In genomic region chr1:182517677-182518011, GRCm38 (mm10) we compare ENCODE assay signal across 8 mouse cellular contexts. TPM values are rescaled to one million over a fixed set of nuclear protein-coding genes. Genes with fewer than 3 reads are reported as not detected.
DNase-seq lines count a peak whose midpoint lies in the region; ATAC-seq and TF ChIP-seq lines count a peak whose summit lies in the region.

No protein-coding gene starts in this region.

- H3K4me1 ChIP-seq in brown adipose tissue, adult 24 weeks (ENCODE audit: control insufficient read depth, insufficient read depth, insufficient read length, low read length), result peaks cover 43% of the 10 kb centered on the region

- H3K27ac ChIP-seq in layer of hippocampus, adult 2 months, result peak overlapping the region; percentile 92
- peak overlapping the region; percentile 78 for H3K27ac ChIP-seq in brown adipose tissue, adult 24 weeks (replicated peaks; ENCODE audit: low read depth, low read length)

- ATAC-seq in monocyte, adult 5-6 weeks (replicated peaks; ENCODE audit: insufficient number of reproducible peaks, low FRiP score, low TSS enrichment, poor library complexity, severe bottlenecking), result peak; percentile 9; the same call in 1 of the 2 replicates

- peak overlapping the region; percentile 61 for H3K4me3 ChIP-seq in layer of hippocampus, adult 2 months
- H3K4me3 ChIP-seq in brown adipose tissue, adult 24 weeks (ENCODE audit: insufficient read depth, low read depth, low read length), result peak overlapping the region; percentile 82

- no peak for TF ChIP-seq CTCF in layer of hippocampus, adult 2 months (conservative IDR thresholded peaks at IDR 0.05)

- no peak for DNase-seq in layer of hippocampus, adult 2 months (ENCODE audit: low spot score in 2 of 2)
- no peak for DNase-seq in layer of hippocampus, postnatal 10 days (ENCODE audit: low spot score in 2 of 2)
- peak; percentile 83 for DNase-seq in induced T-regulatory cell, adult 2 months (ENCODE audit: low read depth)
- DNase-seq in adrenal gland, postnatal 36 days, result no peak
- no peak for DNase-seq in right cerebral cortex, postnatal 10 days (ENCODE audit: low spot score in 2 of 2)
- DNase-seq in adrenal gland, adult 18-20 months (ENCODE audit: low spot score in 2 of 2), result no peak

RNA-seq across cellular contexts. Expression of gene Capn2, which starts 0.2 kb away (rescaled TPM):
- total RNA-seq in layer of hippocampus, adult 2 months (2021), result 10 to 100 TPM; 56.4 to 61.1 TPM
- 10 to 100 TPM; 75.3 to 77.7 TPM for total RNA-seq in layer of hippocampus, postnatal 10 days (2021)
- 108 and 113 TPM in 2 replicates for polyA plus RNA-seq in brown adipose tissue, adult 24 weeks (2012; ENCODE audit: insufficient read depth, insufficient read length, missing spikeins)
- total RNA-seq in monocyte, adult 5-6 weeks (2017), result 167 to 244 TPM (median 240 TPM) in 3 replicates
- 10 to 100 TPM; 67.0 to 88.1 TPM for total RNA-seq in adrenal gland, postnatal 36 days (2021)
- 100 to 1,000 TPM in 1 of 2 experiments, 10 to 100 TPM in 1; 63.1 to 122 TPM for total RNA-seq in adrenal gland, adult 18-20 months (2021)

RNA-seq across cellular contexts. Expression of gene Capn8, which starts 47.2 kb away (rescaled TPM):
- total RNA-seq in layer of hippocampus, adult 2 months (2021), result not detected
- total RNA-seq in layer of hippocampus, postnatal 10 days (2021), result not detected
- polyA plus RNA-seq in brown adipose tissue, adult 24 weeks (2012; ENCODE audit: insufficient read depth, insufficient read length, missing spikeins), result not detected in 2 replicates
- not detected in 3 replicates for total RNA-seq in monocyte, adult 5-6 weeks (2017)
- total RNA-seq in adrenal gland, postnatal 36 days (2021), result under 1 TPM in 1 of 2 experiments, not detected in 1; 0.13 TPM
- under 1 TPM; 0.19 to 0.33 TPM for total RNA-seq in adrenal gland, adult 18-20 months (2021)
